Mouse (Mus musculus): Measurements from ENCODE around the gene Nfrkb.
A peak's percentile ranks its signal among the peaks of the same experiment; 100 is the strongest.

Nfrkb gene

DNA sequence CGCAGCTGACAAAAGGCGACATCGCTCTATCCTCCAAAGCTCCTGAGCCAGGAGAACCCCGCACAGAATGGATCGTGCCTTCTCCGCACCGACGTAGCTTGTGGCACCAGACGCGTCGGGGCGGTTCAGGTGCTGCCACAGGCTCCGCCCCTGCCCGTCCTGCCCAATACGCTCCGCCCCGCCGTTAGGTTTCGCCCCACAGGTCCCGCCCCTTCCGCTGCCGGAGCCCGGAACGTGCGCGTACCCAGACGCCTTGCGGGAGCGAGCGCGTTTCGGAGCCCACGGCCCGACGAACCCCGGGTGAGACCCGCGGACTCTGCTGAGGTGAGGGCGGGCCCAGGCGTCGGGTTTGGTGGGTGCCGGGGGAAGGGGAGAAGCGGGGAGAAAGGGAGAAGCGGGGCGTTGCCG lies at the start of gene Nfrkb:
Gene Nfrkb, plus strand, starts transcription at position 246 of the 408 bp plus-strand sequence.
- DNase-seq: peak; percentile 98

DNA sequence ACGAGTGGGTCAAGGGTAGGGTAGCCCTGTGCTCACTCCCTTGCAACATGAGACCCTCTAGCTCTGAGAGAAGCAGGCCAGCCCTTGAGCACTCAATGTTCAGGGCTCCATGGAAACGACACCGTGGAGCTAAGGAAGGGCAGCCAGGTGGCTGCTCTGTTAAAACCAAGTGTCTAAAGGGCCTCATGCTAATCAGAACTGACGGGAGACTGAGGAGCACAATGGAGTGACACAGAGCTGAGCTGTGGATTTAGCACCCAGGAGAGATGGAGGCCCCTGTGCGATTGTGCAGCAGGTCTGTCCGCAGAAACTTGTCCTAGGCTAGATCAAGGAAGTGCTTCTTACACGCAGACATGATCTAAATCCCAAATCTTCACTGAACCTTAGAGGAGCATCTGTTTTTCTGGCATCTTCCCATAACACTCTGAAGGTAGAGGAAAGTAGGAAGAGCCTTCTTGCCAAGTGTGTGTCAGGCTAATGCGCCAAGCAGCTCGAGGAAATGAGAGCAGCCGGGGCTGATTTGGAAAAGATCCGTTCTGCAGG lies 41.6 kb upstream of the Nfrkb start:
- no peak for DNase-seq

DNA sequence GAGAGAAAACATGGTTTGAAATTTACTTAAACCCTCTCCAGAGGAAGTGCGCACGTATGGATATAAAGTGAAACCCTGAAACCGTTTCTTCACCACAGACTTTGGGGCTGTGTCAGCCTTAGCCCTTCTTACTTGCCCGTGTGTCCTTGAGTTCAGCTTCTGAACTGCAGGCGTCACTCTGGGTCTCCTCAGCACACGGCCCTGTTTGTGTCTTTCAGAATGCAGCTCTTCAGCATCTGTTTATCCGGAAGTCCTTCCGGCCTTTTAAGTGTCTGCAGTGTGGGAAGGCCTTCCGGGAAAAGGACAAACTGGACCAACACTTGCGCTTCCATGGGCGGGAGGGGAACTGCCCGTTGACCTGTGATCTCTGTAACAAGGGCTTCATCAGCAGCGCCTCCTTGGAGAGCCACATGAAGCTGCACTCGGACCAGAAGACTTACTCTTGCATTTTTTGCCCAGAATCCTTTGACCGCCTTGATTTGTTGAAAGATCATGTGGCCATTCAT lies 39.4 kb upstream of the Nfrkb start:
- no peak for DNase-seq

DNA sequence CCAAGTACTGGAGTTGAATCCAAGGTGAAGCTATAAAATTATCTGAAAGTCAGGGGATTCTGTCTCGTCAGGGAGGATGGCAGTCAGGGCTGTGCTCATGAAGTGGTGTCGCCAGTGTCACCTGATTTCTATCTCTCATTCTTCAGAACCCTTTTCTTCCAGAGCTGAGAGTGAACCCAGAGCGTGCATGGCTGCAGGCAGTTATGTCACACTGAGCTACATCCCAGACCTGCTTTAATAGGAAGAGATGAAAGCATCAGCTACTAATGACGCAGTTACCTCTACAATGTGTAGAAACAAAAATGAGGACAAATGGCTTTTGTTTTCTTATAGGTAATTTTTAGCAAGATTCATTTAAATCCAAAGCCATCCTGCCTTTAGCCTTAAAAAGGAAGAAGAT lies 37.5 kb upstream of the Nfrkb start:
- DNase-seq: no peak

DNA sequence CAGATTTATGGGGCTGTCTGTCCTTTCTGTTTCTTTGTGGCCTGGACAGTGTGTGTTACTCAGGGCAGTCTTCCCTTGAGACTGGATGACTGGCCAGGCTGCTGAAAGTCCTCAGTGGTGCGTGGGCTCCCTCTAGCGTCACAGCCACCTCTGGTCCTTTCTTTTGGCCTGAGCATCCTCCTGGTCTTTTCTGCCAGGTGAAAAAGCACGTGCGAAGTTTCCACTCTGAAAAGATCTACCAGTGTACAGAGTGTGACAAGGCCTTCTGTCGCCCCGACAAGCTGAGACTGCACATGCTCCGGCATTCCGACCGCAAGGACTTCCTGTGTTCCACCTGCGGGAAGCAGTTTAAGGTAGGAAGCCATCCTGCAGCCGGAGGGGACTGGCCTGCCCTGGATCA lies 37.1 kb upstream of the Nfrkb start:
- DNase-seq: peak; percentile 68

DNA sequence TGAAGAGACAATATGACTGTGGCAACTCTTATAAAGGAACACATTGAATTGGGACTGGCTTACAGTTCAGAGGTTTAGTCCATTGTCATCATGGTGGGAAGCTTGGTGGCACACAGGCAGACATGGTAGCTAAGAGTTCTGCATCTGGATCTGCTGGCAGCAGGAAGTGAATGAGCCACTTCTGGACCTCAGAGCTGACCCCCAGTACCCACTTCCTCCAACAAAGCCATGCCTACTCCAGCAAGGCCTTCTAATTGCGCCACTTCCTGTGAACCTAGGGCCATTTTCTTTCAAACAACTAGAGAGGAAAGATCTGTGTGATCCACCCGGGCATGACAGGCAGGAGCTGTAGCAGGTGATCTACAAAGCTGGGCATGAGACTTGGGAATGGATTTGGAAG lies 33.3 kb upstream of the Nfrkb start:
- no peak for DNase-seq

DNA sequence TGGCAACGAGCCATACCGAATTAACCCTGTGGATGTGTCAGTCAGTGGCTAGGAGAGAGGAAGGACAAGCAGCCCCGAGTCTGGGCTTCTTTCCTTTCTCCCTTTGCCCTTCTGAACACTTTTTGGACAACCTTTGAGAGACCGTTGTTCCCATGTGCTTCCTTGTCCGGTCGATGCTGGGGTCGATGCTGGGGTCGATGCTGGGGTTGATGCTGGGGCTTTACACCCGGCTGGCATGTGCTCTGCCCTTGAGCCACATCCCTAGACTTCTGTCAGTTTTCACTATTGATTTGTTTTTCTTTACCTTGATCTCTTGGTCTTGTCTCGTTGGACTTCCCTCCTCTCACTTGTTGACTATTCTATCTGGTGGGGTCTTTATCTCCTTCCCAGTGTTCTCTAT lies 32.5 kb upstream of the Nfrkb start:
- DNase-seq: no peak

DNA sequence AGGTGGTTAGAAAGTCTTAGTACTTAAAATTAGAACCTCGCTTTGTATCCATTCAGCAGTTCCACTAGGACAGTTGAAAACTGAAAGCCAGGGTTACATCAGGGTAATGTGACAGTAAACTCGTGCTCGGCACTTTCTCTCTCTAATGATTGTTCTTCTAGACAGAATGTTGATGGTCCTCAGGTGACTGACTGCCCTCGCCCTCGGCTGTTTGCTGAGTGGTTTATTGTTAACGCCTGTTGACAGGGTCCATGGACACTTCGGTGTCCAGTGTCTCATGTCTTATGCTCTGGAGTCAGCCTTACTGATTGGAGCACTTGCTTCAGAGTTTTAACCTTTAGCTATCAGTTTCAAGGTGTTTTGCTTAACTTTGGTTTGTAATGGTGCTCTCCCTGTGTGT lies 31.9 kb upstream of the Nfrkb start:
- peak; percentile 16 for DNase-seq

DNA sequence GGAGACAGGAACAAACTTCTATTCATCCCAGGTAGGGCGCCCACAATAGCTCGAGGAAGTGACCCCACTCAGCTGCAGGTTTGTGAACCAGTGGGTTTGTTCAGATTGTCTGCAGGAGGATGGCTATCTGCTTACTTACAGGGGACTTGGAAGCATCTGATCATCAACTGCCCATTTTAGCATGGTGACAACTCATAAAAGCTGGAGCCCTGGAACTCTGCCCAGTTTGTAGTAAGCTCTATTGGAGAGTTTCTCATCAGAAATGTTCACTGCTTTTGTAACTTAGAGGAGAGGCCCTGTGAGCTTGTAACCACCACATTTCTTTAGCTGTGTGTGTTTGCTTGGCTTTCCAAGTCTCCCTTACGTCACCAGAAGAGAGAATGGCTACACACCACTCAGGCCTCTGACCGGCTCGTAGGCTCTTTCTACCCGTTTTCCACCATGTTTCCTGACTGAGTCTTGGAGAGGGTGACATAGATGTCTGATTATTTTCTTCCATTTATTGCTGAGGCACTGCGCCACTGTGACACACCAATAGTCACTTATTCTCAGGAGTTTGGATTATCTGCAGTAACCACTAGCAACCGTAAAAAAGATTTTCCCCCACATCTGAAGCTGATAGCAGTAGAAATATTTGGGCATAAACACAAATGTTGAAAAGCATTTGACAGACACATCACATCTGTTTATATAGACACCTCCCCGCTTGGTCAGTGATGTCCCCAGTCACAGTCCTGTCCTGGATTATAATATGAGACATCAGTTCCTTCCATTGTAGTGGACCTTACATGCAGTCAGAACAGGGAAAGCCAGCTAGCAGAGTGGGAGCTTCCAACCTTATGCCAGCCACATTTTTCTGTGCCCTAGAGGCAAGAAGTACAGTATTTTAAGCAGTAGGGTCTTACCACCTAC lies 22.0 kb upstream of the Nfrkb start:
- DNase-seq: no peak

DNA sequence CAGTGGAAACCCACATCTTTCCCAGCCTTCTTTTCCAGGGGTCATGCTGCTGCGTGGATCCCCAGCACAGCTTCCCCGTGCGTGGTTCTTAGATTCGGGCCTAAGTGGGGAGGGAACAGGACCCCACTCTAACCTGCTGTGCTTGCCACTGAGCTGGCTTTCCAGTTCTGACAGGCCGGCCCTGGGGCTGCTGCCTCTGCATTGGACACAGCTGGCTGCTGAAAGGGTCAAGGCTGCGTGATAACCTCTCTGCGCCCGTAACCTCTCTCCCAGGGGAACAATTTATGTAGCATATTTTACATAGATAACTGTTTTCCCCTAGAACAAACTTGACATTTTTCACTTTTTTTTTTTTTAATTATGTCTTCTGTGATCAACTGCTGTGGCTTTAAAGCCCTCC lies 20.9 kb upstream of the Nfrkb start:
- DNase-seq: peak; percentile 32

DNA sequence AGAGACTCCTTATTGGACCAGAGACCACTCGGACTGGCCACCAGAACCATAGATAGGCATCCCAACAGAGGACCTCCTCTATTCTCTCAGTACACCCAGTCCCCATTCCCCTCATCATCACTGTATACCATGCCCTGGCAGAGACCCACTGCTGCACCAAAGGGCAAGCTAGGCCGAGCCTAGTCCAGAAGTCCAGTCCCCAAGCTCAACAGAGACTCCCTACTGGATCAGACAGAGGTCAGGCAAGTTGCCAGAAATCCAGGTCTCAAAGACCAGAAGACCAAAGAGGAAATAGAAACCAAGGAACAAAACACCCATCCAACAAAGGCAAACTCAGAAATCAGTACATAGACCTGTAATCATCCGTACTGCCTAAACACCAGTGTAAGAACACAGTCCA lies 14.3 kb upstream of the Nfrkb start:
- no peak for DNase-seq

DNA sequence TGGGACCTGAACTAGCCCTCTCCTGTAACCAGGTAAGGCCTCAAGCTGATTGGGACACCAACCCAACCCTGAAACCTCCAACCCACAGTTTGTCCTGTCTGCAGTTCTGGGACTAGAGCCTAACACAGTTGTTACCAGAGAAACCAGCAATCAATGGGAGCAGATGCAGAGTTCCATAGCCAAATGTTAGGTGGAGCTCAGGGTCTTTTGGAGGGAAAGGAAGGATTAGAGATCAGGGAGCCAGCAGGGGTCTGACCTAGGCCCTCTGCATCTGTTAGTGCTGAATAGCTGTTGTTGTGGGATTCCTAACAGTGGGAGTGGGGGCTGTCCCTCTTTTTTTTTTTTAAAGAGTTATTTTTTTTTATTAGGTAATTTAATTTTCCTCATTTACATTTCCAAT lies 9.3 kb upstream of the Nfrkb start:
- DNase-seq: no peak

DNA sequence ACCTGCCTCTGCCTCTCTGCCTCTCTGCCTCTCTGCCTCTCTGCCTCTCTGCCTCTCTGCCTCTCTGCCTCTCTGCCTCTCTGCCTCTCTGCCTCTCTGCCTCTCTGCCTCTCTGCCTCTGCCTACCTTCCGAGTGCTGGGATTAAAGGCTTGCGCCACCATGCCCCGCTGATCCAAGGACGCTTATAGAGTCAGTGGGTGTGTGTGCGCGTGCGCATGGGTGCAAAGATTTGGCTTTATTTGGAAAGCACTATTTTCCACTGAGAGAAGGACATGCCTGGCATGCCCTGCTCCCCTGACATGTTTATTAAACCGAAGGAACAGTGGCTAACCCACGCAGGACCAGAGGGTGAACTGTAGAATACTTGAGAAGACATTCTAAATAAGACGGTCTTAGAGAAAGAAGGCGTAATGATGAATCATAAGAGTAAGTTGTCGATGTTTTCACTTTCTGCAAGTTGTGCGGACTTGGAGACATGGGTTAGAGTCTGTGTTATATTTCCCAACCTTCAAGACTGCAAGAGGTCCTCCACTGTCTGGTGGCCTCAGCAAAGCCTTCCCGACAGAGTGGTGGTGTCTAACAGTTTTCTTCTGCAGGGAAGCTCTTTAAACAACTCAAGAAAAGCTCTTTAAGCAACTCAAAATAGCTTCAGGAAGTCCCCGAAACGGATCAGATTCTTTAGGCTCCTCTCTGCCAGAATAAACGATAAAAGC lies 1.0 kb upstream of the Nfrkb start:
- no peak for DNase-seq

DNA sequence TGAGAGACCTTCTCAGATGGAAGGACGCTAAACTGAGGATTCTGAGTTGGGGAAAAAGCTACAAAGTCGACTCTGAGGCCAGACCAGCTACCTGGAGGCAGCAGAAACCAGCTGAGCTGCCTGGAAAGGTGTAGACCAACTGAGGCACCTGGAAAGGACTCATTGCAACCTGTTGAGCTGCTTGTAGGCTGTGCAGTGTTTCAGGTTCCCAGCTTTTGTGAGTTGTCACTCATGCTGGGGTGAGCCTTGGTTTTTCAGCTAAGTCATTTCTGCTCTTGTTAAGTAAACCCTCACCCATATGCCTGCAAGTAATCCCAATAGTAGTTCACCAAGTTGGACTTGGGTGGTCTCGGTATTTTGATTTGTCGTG lies 507 bp upstream of the Nfrkb start:
- DNase-seq: no peak

DNA sequence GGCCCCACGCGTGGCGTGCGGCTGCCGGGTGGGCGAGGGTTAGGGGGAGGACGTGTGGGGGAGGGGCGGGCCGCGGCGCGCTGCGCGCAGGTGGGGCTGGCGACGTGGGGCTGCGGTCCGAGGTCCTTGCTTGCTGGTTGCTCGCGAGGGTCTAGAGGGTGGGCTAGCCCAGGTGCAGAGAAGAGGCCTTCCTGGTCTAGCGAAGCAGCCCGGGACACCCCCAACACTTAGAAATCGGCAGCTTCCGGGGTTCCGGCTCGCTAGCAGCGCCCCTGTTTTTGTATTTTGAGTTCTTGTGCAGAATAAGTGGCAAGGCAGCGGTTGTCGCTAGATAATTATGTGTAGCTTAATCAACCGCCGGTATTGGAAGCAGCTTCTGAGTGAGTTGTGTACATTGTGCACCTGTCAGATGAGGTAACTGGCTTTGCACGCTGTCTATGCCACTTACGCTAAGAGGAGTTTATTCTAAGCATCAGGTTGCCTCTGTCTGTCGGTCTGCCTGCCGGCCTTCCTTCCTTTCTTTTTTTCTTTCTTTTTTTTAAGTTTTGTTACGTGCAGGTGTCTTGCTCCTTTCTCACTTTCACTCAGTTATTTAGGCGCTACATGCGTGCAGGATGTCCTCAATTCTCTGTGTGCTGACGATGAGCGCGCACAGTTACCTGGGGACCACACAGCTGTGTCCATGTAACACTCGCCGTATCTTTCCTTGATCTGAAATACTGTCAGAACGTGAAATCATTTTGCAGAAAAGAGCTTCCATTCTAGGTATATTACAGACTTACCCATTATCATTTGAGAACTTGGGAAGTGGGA lies 582 bp downstream of the Nfrkb start:
- DNase-seq: no peak

DNA sequence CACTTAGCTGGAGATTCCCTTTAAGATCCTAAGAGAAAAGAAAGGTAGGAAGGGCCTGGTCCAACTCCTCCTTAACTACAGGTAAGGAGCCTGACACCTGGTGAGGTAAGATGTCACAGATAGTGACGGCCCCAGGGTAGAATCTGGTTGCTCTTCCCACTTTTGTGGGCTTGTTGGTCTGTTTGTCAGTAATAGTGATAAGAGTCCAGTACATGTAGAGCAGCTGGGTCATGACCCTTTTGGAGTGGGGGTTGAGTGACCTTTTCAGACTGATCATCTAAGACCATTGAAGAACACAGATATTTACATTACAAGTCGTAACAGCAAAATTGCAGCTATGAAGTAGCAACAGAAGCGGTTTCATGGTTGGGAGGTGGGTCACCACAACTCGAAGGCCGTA lies 1.2 kb downstream of the Nfrkb start:
- DNase-seq: no peak

DNA sequence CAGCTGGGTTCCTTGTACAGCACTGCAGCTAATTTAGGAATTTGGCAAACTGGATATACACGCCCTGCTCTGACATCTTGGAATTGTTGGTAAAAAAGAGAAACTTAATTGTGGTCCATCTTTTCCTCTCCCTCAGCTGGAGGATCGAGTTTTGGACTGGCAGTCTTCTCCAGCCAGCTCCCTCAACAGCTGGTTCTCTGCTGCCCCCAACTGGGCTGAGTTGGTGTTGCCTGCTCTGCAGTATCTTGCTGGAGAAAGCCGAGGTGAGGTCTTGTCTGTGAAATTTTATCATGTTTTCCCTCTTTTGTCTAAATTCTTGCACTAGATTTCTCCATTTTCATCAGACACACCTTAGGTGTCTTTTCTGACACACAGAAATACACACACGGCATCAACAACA lies 14.4 kb downstream of the Nfrkb start:
- DNase-seq: peak; percentile 76

DNA sequence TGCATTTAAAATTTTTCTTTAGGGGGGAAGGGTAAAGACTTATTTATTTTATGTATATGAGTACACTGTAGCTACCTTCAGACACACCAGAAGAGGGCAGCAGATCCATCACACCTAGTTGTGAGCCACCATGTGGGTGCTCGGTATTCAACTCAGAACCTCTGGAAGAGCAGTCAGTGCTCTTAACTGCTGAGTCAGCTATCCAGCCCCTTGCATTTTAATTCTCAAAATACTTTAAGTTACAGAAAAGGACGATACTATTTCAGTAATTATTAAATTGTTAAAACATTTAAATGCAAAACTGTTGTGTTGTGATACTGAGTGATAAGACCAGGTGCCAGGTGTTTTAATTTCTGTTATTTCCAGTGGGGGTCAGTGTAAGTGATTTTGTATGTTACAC lies 18.3 kb downstream of the Nfrkb start:
- no peak for DNase-seq

DNA sequence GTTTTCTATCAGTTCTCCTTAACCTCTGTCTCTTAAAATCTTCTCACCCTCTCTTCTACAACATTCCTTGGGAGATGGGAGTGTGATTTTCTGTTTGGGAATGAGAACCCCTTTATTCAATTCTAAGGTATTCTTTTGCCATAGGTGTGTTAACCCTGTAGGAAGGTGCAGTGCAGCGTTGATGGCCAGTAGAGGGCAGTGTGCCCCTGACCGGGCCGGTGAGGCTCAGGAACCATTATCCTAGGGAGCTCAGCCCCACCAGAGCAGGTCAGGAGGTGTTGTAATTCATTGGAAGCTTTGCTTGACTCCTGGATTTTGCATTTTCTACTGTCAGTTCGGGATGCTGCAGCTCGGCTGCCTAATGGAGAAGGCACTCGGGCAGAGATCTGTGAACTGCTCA lies 19.2 kb downstream of the Nfrkb start:
- peak; percentile 37 for DNase-seq

DNA sequence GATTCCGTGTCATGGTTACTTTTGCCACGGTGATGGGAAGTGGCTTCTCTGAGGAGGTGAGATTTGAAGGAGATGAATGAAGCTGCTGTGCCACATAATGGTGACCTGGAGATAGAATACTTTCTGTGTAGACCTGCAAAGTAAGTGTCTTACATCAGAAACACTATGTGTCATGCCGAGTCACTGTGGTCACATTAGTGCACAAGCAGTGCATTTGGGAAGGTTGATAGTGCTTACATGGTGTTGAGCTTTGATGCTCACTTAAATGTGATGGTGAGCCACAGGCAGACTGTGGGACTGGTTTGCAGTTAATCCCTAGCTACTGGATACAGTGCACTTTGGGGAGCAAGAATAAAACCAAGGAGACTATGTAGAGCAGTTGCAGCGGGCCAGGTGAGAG lies 26.2 kb downstream of the Nfrkb start:
- no peak for DNase-seq

DNA sequence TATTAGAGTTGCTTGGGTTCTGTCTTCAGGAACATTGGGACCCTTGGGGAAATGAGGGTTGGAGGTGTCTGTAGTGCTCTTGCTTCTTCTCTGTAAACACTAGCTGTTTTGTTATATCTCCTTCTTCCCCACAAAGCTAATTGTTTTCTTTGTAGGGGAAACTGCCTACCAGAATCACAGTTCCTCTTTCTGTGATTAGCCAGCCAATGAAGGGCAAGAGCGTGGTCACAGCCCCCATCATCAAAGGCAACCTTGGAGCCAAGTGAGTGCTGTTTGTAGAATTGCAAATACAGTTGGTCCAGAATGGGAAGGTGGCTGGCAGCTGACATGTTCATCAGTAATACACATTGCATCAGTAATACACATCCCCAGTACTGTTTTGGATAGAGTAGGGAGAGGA lies 32.8 kb downstream of the Nfrkb start:
- no peak for DNase-seq

DNA sequence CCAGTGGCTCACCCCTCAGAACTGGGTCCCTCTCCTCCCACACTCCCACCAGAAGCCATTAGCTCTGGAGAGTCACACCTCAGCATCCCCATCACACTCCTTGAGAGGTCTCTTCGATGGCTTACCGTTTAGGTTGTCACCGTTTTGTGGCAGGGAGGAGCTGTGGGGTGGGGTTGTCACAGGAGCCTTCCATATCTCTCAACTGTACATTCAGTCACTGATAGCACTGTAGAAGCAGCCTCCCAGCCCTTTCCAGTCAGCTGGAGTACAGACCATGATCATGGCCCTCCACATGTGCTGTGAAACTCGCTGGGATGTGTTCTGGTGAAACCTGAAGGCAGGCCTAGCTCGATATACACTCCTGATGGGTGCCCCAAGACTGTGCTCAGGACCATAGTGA lies 36.2 kb downstream of the Nfrkb start:
- peak; percentile 69 for DNase-seq

DNA sequence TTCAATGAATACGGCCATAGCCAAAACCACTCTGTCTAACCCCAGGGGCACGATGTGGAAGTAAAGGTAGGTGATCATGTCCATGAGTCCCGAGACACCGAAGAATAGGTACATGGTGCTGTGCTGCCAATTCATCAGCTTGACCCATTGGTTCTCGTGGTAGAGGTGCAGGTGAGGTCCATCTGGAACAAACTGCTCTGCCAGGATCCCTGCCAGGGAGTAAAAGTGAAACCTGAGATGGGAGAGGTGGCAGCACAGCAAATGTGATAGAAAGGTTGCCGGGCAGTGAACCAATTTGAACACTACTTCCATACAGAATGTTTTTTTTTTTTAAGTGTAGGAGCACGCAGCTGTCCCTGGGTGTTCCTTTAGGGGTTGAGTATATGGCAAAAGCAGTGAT lies 43.0 kb downstream of the Nfrkb start:
- no peak for DNase-seq

Data from liver (tissue).